Mouse (Mus musculus) myocyte (in vitro differentiated cells): ENCODE results near the gene Acox2. TPM values are rescaled to one million over a fixed set of nuclear protein-coding genes. Genes with fewer than 3 reads are reported as not detected.

Experiments used
- H3K27me3 ChIP-seq: one replicate; pipeline ENCODE4 v1.6.1; 2011; ENCODE audit not compliant: control insufficient read depth, insufficient read depth, insufficient read length
- H3K36me3 ChIP-seq: one replicate; pipeline ENCODE4 v1.6.1; 2011; ENCODE audit not compliant: control insufficient read depth, insufficient read depth
- H3K4me2 ChIP-seq: one replicate; pipeline ENCODE4 v1.6.1; 2011; ENCODE audit warnings: low read depth, control low read depth
- H3K4me3 ChIP-seq: one replicate; pipeline ENCODE4 v1.5.1; 2011; ENCODE audit warnings: mild to moderate bottlenecking, control low read depth, moderate library complexity
- H3K79me2 ChIP-seq: one replicate; pipeline ENCODE4 v1.6.1; 2011; ENCODE audit not compliant: control insufficient read depth, insufficient read depth
- H3ac ChIP-seq: one replicate; pipeline ENCODE4 v1.6.1; 2011; ENCODE audit not compliant: control insufficient read depth, insufficient read length
- CEBPB ChIP-seq: IDR thresholded peaks from 2 replicates; pipeline ENCODE4 v1.6.1; 2011; ENCODE audit warnings: mild to moderate bottlenecking, moderate library complexity; ENCODE audit not compliant: poor library complexity, insufficient read depth, severe bottlenecking
- E2F4 ChIP-seq: IDR thresholded peaks from one replicate; pipeline ENCODE4 v1.6.1; 2011; ENCODE audit warnings: mild to moderate bottlenecking, control low read depth, moderate library complexity; ENCODE audit not compliant: insufficient read depth
- MAX ChIP-seq: IDR thresholded peaks from one replicate; pipeline ENCODE4 v1.6.1; 2011; ENCODE audit warnings: low read depth, mild to moderate bottlenecking, control low read depth
- MYOD1 ChIP-seq, 3 experiments: IDR thresholded peaks; one replicate each; pipeline ENCODE4 v1.6.1; 2011; ENCODE audit warnings: control low read depth in 2 of 3, low read depth in 2 of 3, mild to moderate bottlenecking in 2 of 3, moderate library complexity in 1 of 3; ENCODE audit not compliant: insufficient read length in 2 of 3, control insufficient read depth in 1 of 3
- MYOG ChIP-seq, 3 experiments: IDR thresholded peaks; one replicate each; pipeline ENCODE4 v1.6.1; 2011; ENCODE audit warnings: control low read depth in 2 of 3, low read depth in 2 of 3, mild to moderate bottlenecking in 2 of 3; ENCODE audit not compliant: insufficient read length in 2 of 3, control insufficient read depth in 1 of 3, insufficient read depth in 1 of 3
- POLR2A ChIP-seq: IDR thresholded peaks from one replicate; pipeline ENCODE4 v1.6.1; 2011; ENCODE audit warnings: low read depth, mild to moderate bottlenecking, control low read depth, moderate library complexity; ENCODE audit not compliant: insufficient read length
- POLR2AphosphoS2 ChIP-seq: IDR thresholded peaks from one replicate; pipeline ENCODE4 v1.6.1; 2011; ENCODE audit warnings: low read depth, control low read depth; ENCODE audit not compliant: insufficient read length
- REST ChIP-seq: IDR thresholded peaks from one replicate; pipeline ENCODE4 v1.6.1; 2011; ENCODE audit warnings: mild to moderate bottlenecking, control low read depth, moderate library complexity; ENCODE audit not compliant: insufficient read depth, insufficient read length
- SRF ChIP-seq: IDR thresholded peaks from one replicate; pipeline ENCODE4 v1.6.1; 2011; ENCODE audit warnings: low read depth; ENCODE audit not compliant: control insufficient read depth, insufficient read length
- TCF12 ChIP-seq: IDR thresholded peaks from one replicate; pipeline ENCODE4 v1.6.1; 2011; ENCODE audit warnings: mild to moderate bottlenecking, control low read depth; ENCODE audit not compliant: poor library complexity, insufficient read depth, severe bottlenecking
- TCF3 ChIP-seq: IDR thresholded peaks from one replicate; pipeline ENCODE4 v1.6.1; 2011; ENCODE audit warnings: low read depth, control low read depth; ENCODE audit not compliant: insufficient read length
- USF1 ChIP-seq: IDR thresholded peaks from one replicate; pipeline ENCODE4 v1.6.1; 2011; ENCODE audit warnings: low read depth, mild to moderate bottlenecking, control low read depth, moderate library complexity
- polyA plus RNA-seq: library from polyadenylated mRNA; unstranded; fragments of >200 nt; fragmentation: generic; extraction: Trizol; gene quantifications from one replicate; pipeline ENCODE4 v1.2.1, GENCODE M21; 2012; ENCODE audit warnings: missing spikeins

Acox2 gene
- polyA plus RNA-seq, 1 experiment = 2.1 TPM

DNA sequence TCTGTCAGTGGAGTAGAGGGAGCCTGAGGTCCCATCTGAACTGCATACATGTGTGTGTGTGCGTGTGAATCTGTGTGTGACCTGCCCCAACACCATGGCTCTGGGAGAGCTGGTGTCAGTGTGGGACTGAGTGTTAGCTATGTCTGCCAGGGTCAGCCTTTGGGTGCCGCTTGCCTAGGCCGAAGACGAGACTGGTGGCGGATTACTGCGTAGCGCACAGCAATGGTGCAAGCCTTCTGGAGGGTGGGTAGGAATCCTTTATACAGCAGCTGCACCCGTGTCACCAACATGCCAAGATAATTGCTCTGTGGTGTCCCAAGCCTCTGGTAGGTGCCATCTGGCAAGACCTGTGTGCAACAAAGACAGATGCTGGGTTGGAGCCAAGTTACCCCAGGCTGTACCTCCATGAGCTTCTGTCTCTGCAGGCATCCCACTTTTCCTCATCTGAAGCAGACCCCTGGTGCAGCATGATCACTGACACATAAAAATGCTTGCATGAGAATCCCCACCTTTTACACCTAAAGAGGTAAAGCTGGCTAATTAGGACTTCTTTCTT lies 7.7 kb downstream of the Acox2 start:
- no peak overlapping the region for H3K4me2 ChIP-seq
- no peak overlapping the region for H3K4me3 ChIP-seq
- H3K27me3 ChIP-seq = peaks cover 4% of the 10 kb centered on the region
- no peaks in the 10 kb centered on the region for H3K36me3 ChIP-seq
- H3K79me2 ChIP-seq = no peaks in the 10 kb centered on the region
- TF ChIP-seq MYOD1 (IDR thresholded peaks at IDR 0.05; ENCODE audit: control insufficient read depth in 1 of 3, insufficient read length in 2 of 3, low read depth in 2 of 3) = no peak
- TF ChIP-seq TCF12 = no peak
- no peak for TF ChIP-seq POLR2A
- no peak for TF ChIP-seq CEBPB
- no peak for TF ChIP-seq E2F4
- no peak for TF ChIP-seq MAX
- TF ChIP-seq USF1 = no peak
- no peak for TF ChIP-seq REST
- no peak for TF ChIP-seq MYOG (IDR thresholded peaks at IDR 0.05; ENCODE audit: control insufficient read depth in 1 of 3, insufficient read depth in 1 of 3, insufficient read length in 2 of 3, low read depth in 2 of 3)
- no peak for TF ChIP-seq POLR2AphosphoS2
- no peak for TF ChIP-seq SRF
- TF ChIP-seq TCF3 = no peak
- no peak overlapping the region for H3ac ChIP-seq

DNA sequence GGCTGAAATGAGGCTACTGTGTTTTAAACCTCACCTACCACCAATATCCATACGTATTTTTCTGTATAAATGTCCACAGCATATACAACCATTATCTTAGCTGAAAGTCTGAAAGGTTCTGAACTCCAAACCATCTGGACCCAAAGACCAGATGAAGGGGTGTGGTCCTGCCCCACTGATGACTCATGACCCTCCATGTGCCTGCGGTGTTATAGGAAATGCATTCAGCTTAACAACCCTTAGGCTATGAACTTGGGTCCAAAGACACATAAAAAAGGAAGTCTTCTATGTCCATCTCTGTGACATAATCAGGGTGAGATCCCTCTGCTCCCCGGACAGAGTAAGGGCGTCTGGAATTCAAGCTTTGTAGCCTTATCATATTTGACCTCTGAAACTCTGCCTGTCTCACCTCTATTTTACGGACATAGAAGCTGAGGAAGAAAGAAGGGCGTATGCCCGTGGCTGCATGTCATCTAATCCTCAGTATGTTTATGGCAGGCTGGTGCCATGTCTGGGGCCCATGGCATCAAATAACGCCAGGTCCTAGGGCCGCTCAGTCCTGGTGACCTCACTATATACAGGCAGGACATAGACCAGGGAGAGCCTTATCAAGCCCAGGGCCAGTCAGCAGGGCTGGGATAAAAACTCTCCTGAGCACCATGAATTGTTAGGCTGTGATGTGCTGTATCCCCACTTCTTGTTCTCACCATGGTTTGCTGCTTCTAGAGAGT lies 8.8 kb downstream of the Acox2 start:
- TF ChIP-seq SRF (no peak), TCF3 (no peak), E2F4 (no peak), POLR2A (no peak), TCF12 (no peak), POLR2AphosphoS2 (no peak), CEBPB (no peak), MAX (no peak), USF1 (no peak), REST (no peak), MYOG (IDR thresholded peaks at IDR 0.05; ENCODE audit: control insufficient read depth in 1 of 3, insufficient read depth in 1 of 3, insufficient read length in 2 of 3, low read depth in 2 of 3) (no peak), MYOD1 (IDR thresholded peaks at IDR 0.05; ENCODE audit: control insufficient read depth in 1 of 3, insufficient read length in 2 of 3, low read depth in 2 of 3) (no peak)
- peaks cover 4% of the 10 kb centered on the region for H3K27me3 ChIP-seq
- no peaks in the 10 kb centered on the region for H3K36me3 ChIP-seq
- no peak overlapping the region for H3K4me3 ChIP-seq
- H3ac ChIP-seq = no peak overlapping the region
- no peak overlapping the region for H3K4me2 ChIP-seq
- H3K79me2 ChIP-seq = no peaks in the 10 kb centered on the region

- Histone ChIP-seq H3K79me2 (no peaks in the 10 kb centered on the region), H3K27me3 (peaks cover 4% of the 10 kb centered on the region), H3K36me3 (no peaks in the 10 kb centered on the region), H3K4me3 (no peak overlapping the region), H3K4me2 (no peak overlapping the region), H3ac (no peak overlapping the region)
- TF ChIP-seq E2F4 = no peak
- no peak for TF ChIP-seq REST
- no peak for TF ChIP-seq TCF12
- TF ChIP-seq USF1 = no peak
- no peak for TF ChIP-seq TCF3
- TF ChIP-seq MAX = no peak
- no peak for TF ChIP-seq MYOG (IDR thresholded peaks at IDR 0.05; ENCODE audit: control insufficient read depth in 1 of 3, insufficient read depth in 1 of 3, insufficient read length in 2 of 3, low read depth in 2 of 3)
- no peak for TF ChIP-seq MYOD1 (IDR thresholded peaks at IDR 0.05; ENCODE audit: control insufficient read depth in 1 of 3, insufficient read length in 2 of 3, low read depth in 2 of 3)
- TF ChIP-seq POLR2AphosphoS2 = no peak
- no peak for TF ChIP-seq CEBPB
- TF ChIP-seq POLR2A = no peak
- TF ChIP-seq SRF = no peak
Observed at GRCm38 (mm10) chr14:8249206-8249605, 9.9 kb downstream of the Acox2 start.

DNA sequence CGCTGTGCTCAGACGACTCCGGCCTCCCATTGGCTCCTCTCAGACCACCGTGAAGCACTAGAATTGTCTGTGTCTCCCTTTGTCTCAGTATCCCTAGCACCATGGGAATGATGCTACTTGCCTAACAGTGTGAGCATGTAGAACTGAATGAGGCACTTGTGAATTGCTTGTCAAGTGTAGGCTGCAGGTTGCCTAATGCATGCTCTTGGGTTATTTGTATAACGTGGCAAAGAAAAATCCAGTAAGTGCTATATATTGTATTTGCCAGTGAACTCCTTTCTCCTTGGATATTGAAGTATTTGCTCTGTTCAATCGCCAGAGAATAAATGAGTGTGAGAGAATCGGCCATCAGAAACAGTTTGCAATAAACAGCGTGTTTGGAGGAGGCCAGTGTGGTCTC lies 12.3 kb downstream of the Acox2 start:
- TF ChIP-seq MAX (no peak), USF1 (no peak), SRF (no peak), TCF12 (no peak), POLR2AphosphoS2 (no peak)
- no peak overlapping the region for H3K4me2 ChIP-seq
- H3K79me2 ChIP-seq = no peaks in the 10 kb centered on the region
- H3K36me3 ChIP-seq = no peaks in the 10 kb centered on the region
- H3K4me3 ChIP-seq = no peak overlapping the region
- H3ac ChIP-seq = no peak overlapping the region
- H3K27me3 ChIP-seq = peaks cover 4% of the 10 kb centered on the region

- no peak for TF ChIP-seq CEBPB
- TF ChIP-seq POLR2A = no peak
- TF ChIP-seq TCF12 = no peak
- TF ChIP-seq MYOD1 (IDR thresholded peaks at IDR 0.05; ENCODE audit: control insufficient read depth in 1 of 3, insufficient read length in 2 of 3, low read depth in 2 of 3) = no peak
- no peak for TF ChIP-seq MAX
- TF ChIP-seq SRF = no peak
- no peak for TF ChIP-seq MYOG (IDR thresholded peaks at IDR 0.05; ENCODE audit: control insufficient read depth in 1 of 3, insufficient read depth in 1 of 3, insufficient read length in 2 of 3, low read depth in 2 of 3)
- TF ChIP-seq E2F4 = no peak
- TF ChIP-seq REST = no peak
- TF ChIP-seq TCF3 = no peak
- Histone ChIP-seq H3K4me2 (no peak overlapping the region), H3K36me3 (no peaks in the 10 kb centered on the region), H3K79me2 (no peaks in the 10 kb centered on the region), H3ac (no peak overlapping the region), H3K4me3 (no peak overlapping the region), H3K27me3 (peaks cover 4% of the 10 kb centered on the region)
Observed at GRCm38 (mm10) chr14:8244211-8244611, 14.9 kb downstream of the Acox2 start.
